Comparison of ENCODE assay signal across 17 mouse cellular contexts in genomic region chr6:112732434-112732833, GRCm38 (mm10). TPM values are rescaled to one million over a fixed set of nuclear protein-coding genes. Genes with fewer than 3 reads are reported as not detected.
DNase-seq lines count a peak whose midpoint lies in the region; ATAC-seq and TF ChIP-seq lines count a peak whose summit lies in the region.
"Had no signal": no experiment of that assay in that cellular context is flagged by ENCODE, and none has a peak within 500 bp of the region (broad histone marks: within the 10 kb centered on the region; RNA-seq: fewer than 3 reads in every experiment).

No protein-coding gene starts in this region.

- H3K79me2 ChIP-seq in heart, adult 2 months (replicated peaks; ENCODE audit: control insufficient read depth, insufficient read depth, low read length), result no peaks in the 10 kb centered on the region

- H3K4me2 ChIP-seq in liver, postnatal 0 days (ENCODE audit: low read depth, low read length), result no peak overlapping the region
- H3K4me2 ChIP-seq in liver, embryonic 12.5 days, result no peak overlapping the region
- H3K4me2 ChIP-seq in heart, embryonic 11.5 days, result no peak overlapping the region
- H3K4me2 ChIP-seq: forebrain, embryonic 15.5 days; kidney, embryonic 15.5 days; limb, embryonic 15.5 days; midbrain, embryonic 15.5 days had no signal

- intact Hi-C loops in heart, adult 2 months (cut with DNase I), result no loop called here

- no peak overlapping the region for H3K27ac ChIP-seq in heart, adult 2 months
- no peak overlapping the region for H3K27ac ChIP-seq in heart, embryonic 10.5 days
- no peak overlapping the region for H3K27ac ChIP-seq in liver, postnatal 0 days (ENCODE audit: low read depth)
- H3K27ac ChIP-seq in liver, embryonic 12.5 days, result no peak overlapping the region
- H3K27ac ChIP-seq in ES-Bruce4 (ENCODE audit: insufficient read depth, low read length), result no peak overlapping the region
- no peak overlapping the region for H3K27ac ChIP-seq in cortical plate, adult 2 months (ENCODE audit: insufficient read depth, low read length)
- H3K27ac ChIP-seq in heart, embryonic 11.5 days (ENCODE audit: low read depth, low read length), result no peak overlapping the region
- H3K27ac ChIP-seq: kidney, embryonic 15.5 days; limb, embryonic 15.5 days; macrophage; midbrain, embryonic 15.5 days had no signal

- H3K9ac ChIP-seq in heart, adult 2 months (ENCODE audit: low read depth, low read length), result no peak overlapping the region
- no peak overlapping the region for H3K9ac ChIP-seq in liver, postnatal 0 days (replicated peaks)
- no peak overlapping the region for H3K9ac ChIP-seq in liver, embryonic 12.5 days
- H3K9ac ChIP-seq in ES-Bruce4 (ENCODE audit: low read depth, poor library complexity, severe bottlenecking), result no peak overlapping the region
- no peak overlapping the region for H3K9ac ChIP-seq in heart, embryonic 11.5 days (ENCODE audit: low read depth, low read length)
- H3K9ac ChIP-seq: forebrain, embryonic 15.5 days; kidney, embryonic 15.5 days; limb, embryonic 15.5 days; midbrain, embryonic 15.5 days had no signal

- H3K9me3 ChIP-seq in heart, embryonic 10.5 days, result no peaks in the 10 kb centered on the region
- no peaks in the 10 kb centered on the region for H3K9me3 ChIP-seq in liver, postnatal 0 days (ENCODE audit: low read length)
- no peaks in the 10 kb centered on the region for H3K9me3 ChIP-seq in liver, embryonic 12.5 days (replicated peaks)
- H3K9me3 ChIP-seq in ES-Bruce4 (replicated peaks; ENCODE audit: control insufficient read depth, insufficient read depth, low read length, poor library complexity, severe bottlenecking), result no peaks in the 10 kb centered on the region
- peaks cover 4% of the 10 kb centered on the region; the same call in 1 of the 2 replicates for H3K9me3 ChIP-seq in heart, embryonic 11.5 days (replicated peaks; ENCODE audit: control insufficient read depth, low read length)
- H3K9me3 ChIP-seq: forebrain, embryonic 15.5 days; kidney, embryonic 15.5 days; limb, embryonic 15.5 days; midbrain, embryonic 15.5 days had no signal

- H3K4me3 ChIP-seq in heart, adult 2 months, result no peak overlapping the region
- H3K4me3 ChIP-seq in heart, embryonic 10.5 days, result no peak overlapping the region
- H3K4me3 ChIP-seq in liver, postnatal 0 days (ENCODE audit: low read depth, low read length), result no peak overlapping the region
- H3K4me3 ChIP-seq in liver, embryonic 12.5 days, result no peak overlapping the region
- no peak overlapping the region for H3K4me3 ChIP-seq in ES-Bruce4 (ENCODE audit: low read depth, low read length)
- H3K4me3 ChIP-seq in cortical plate, adult 2 months (ENCODE audit: insufficient read depth, low read length), result no peak overlapping the region
- no peak overlapping the region for H3K4me3 ChIP-seq in heart, embryonic 11.5 days (ENCODE audit: low read depth, low read length)
- H3K4me3 ChIP-seq: forebrain, embryonic 15.5 days; kidney, embryonic 15.5 days; limb, embryonic 15.5 days; midbrain, embryonic 15.5 days had no signal

- H3K27me3 ChIP-seq in heart, adult 2 months (ENCODE audit: control insufficient read depth, insufficient read depth, low read length), result no peaks in the 10 kb centered on the region
- H3K27me3 ChIP-seq in heart, embryonic 10.5 days (ENCODE audit: insufficient read depth, poor library complexity, severe bottlenecking), result no peaks in the 10 kb centered on the region
- no peaks in the 10 kb centered on the region for H3K27me3 ChIP-seq in liver, postnatal 0 days (ENCODE audit: insufficient read depth, low read length)
- H3K27me3 ChIP-seq in liver, embryonic 12.5 days (replicated peaks), result no peaks in the 10 kb centered on the region
- no peaks in the 10 kb centered on the region for H3K27me3 ChIP-seq in ES-Bruce4 (ENCODE audit: control insufficient read depth, insufficient read depth, low read length, poor library complexity, severe bottlenecking)
- no peaks in the 10 kb centered on the region for H3K27me3 ChIP-seq in heart, embryonic 11.5 days (ENCODE audit: control insufficient read depth, insufficient read depth, low read length)
- H3K27me3 ChIP-seq: forebrain, embryonic 15.5 days; kidney, embryonic 15.5 days; limb, embryonic 15.5 days; midbrain, embryonic 15.5 days had no signal

- no peaks in the 10 kb centered on the region for H3K4me1 ChIP-seq in heart, adult 2 months (ENCODE audit: control insufficient read depth, insufficient read depth, low read length)
- peaks cover 21% of the 10 kb centered on the region for H3K4me1 ChIP-seq in heart, embryonic 10.5 days
- H3K4me1 ChIP-seq in liver, postnatal 0 days (ENCODE audit: insufficient read depth), result no peaks in the 10 kb centered on the region; the same call in 1 of the 2 replicates
- H3K4me1 ChIP-seq in liver, embryonic 12.5 days, result no peaks in the 10 kb centered on the region
- peaks cover 6% of the 10 kb centered on the region for H3K4me1 ChIP-seq in ES-Bruce4 (ENCODE audit: control insufficient read depth, insufficient read depth, low read length)
- peaks cover 3% of the 10 kb centered on the region for H3K4me1 ChIP-seq in cortical plate, adult 2 months (ENCODE audit: control insufficient read depth, insufficient read depth, low read length)
- H3K4me1 ChIP-seq in heart, embryonic 11.5 days (ENCODE audit: control insufficient read depth, insufficient read depth, low read length), result peaks cover 4% of the 10 kb centered on the region; the same call in 1 of the 2 replicates

- no peak for ATAC-seq in liver, postnatal 0 days
- no peak for ATAC-seq in liver, embryonic 12.5 days
- ATAC-seq in heart, embryonic 11.5 days (replicated peaks; ENCODE audit: insufficient number of reproducible peaks, low FRiP score, low TSS enrichment), result no peak
- ATAC-seq: forebrain, embryonic 15.5 days; hindbrain, embryonic 16.5 days; midbrain, embryonic 15.5 days had no signal

- DNase-seq in heart, adult 2 months, result no peak
- DNase-seq in heart, embryonic 10.5 days (ENCODE audit: low spot score), result no peak
- no peak for DNase-seq in liver, postnatal 0 days
- no peak for DNase-seq in cerebellum, adult 11-12 months
- DNase-seq: adrenal gland, adult 2 months; cerebellum, adult 9-11 months; heart, postnatal 14 days had no signal

- no peak for TF ChIP-seq POLR2A in heart, adult 2 months (IDR thresholded peaks at IDR 0.05; ENCODE audit: insufficient read depth, low read depth, low read length)
- TF ChIP-seq POLR2A in ES-Bruce4 (IDR thresholded peaks at IDR 0.05; ENCODE audit: insufficient read depth, low read length), result no peak
- no peak for TF ChIP-seq POLR2A in cortical plate, adult 2 months (IDR thresholded peaks at IDR 0.05; ENCODE audit: extremely low read depth, insufficient read depth, low read length)

- TF ChIP-seq EP300 in heart, adult 2 months (IDR thresholded peaks at IDR 0.05; ENCODE audit: insufficient read depth, low read depth, low read length), result no peak
- TF ChIP-seq EP300 in liver, postnatal 0 days (IDR thresholded peaks at IDR 0.05; ENCODE audit: low read depth), result no peak
- no peak for TF ChIP-seq EP300 in ES-Bruce4 (IDR thresholded peaks at IDR 0.05; ENCODE audit: insufficient read depth, low read depth, low read length)

- WGBS in heart, adult 2 months, result 97% methylated on average over 3 of the region's 3 CpGs
- 93% methylated on average over 3 of the region's 3 CpGs for WGBS in heart, embryonic 10.5 days
- 86% methylated on average over 3 of the region's 3 CpGs for WGBS in liver, postnatal 0 days (ENCODE audit: insufficient replicate concordance)
- WGBS in liver, embryonic 12.5 days (ENCODE audit: insufficient replicate concordance), result 89% methylated on average over 3 of the region's 3 CpGs
- 88% methylated on average over 3 of the region's 3 CpGs for WGBS in heart, embryonic 11.5 days (ENCODE audit: insufficient replicate concordance)

- H3K36me3 ChIP-seq in heart, adult 2 months (ENCODE audit: control insufficient read depth, insufficient read depth, low read length), result no peaks in the 10 kb centered on the region
- no peaks in the 10 kb centered on the region for H3K36me3 ChIP-seq in heart, embryonic 10.5 days
- H3K36me3 ChIP-seq in liver, postnatal 0 days (replicated peaks; ENCODE audit: insufficient read depth, low read length), result no peaks in the 10 kb centered on the region
- H3K36me3 ChIP-seq in liver, embryonic 12.5 days, result no peaks in the 10 kb centered on the region
- H3K36me3 ChIP-seq in ES-Bruce4 (ENCODE audit: control insufficient read depth, insufficient read depth, low read length, poor library complexity, severe bottlenecking), result no peaks in the 10 kb centered on the region
- no peaks in the 10 kb centered on the region for H3K36me3 ChIP-seq in heart, embryonic 11.5 days (ENCODE audit: control insufficient read depth, insufficient read depth, low read length)

- peak; percentile 41 for TF ChIP-seq CTCF in heart, adult 2 months (IDR thresholded peaks at IDR 0.05)
- peak; percentile 50 for TF ChIP-seq CTCF in liver, postnatal 0 days (IDR thresholded peaks at IDR 0.05; ENCODE audit: low read depth)
- TF ChIP-seq CTCF in ES-Bruce4 (IDR thresholded peaks at IDR 0.05; ENCODE audit: low read depth, low read length), result peak; percentile 38
- TF ChIP-seq CTCF in cortical plate, adult 2 months (IDR thresholded peaks at IDR 0.05; ENCODE audit: extremely low read depth, insufficient read depth, low read length), result peak; percentile 13; the same call in 1 of the 2 replicates

RNA-seq across cellular contexts. Expression of gene Rad18, which starts 35.9 kb away (rescaled TPM):
- 1 to 10 TPM; 1.3 to 1.6 TPM for total RNA-seq in heart, adult 2 months (2021)
- 0.53 and 0.66 TPM in 2 replicates for polyA plus RNA-seq in heart, adult 2 months (2012; rRNA removed)
- polyA plus RNA-seq in heart, embryonic 10.5 days (2016; fragmentation: Nextera tagmentation; extraction: Ambion mirVana), result 32.9 and 39.5 TPM in 2 replicates
- polyA plus RNA-seq in liver, postnatal 0 days (2015; fragmentation: Nextera tagmentation; extraction: Ambion mirVana), result 11.8 and 14.4 TPM in 2 replicates
- 39.8 and 41.8 TPM in 2 replicates for polyA plus RNA-seq in liver, embryonic 12.5 days (2016; fragmentation: Nextera tagmentation; extraction: Ambion mirVana)
- 54.5 and 58.3 TPM in 2 replicates for polyA plus RNA-seq in ES-Bruce4 (2011; ENCODE audit: insufficient read depth, insufficient read length, low read depth, missing spikeins)
- 3.9 and 4.6 TPM in 2 replicates for polyA plus RNA-seq in cortical plate, adult 2 months (2012; rRNA removed)
- polyA plus RNA-seq in heart, embryonic 11.5 days (2014; fragmentation: Nextera tagmentation; extraction: Ambion mirVana), result 24.8 and 26.2 TPM in 2 replicates
